Mouse (Mus musculus) heart, adult 9 months (tissue): ENCODE results near the gene Mtg1.
"Not testable (repeated sequence)": the region's sequence is repeated elsewhere in the genome, so short reads cannot be mapped to it uniquely, and the experiment has no call there.

ENCODE experiments used
- DNase-seq, 2 experiments: peaks; one replicate each; pipeline ENCODE4 v3.0.0; 2022; ENCODE audit warnings: low spot score in 2 of 2

Mtg1 gene

DNA sequence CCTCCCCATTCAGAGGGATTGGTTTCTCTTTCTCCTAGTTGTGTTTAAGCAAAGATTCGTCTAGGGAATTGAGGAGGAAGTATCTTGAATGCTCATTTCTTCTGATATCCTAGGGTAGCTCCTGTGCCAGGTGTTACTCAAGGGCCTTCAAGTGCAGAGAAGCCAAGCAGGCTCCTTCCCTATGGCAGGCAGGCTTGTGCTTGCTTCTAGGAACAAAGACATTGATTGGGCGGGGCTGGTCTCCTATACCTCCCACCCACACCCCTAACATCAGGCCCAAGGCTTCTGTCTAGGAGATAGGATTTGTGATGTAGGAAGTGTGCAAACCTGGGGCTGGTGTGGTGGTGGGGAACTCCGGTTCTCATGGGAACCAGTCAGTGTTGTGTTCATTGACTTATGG is 10.4 kb upstream of the Mtg1 start:
- no peak for DNase-seq

DNA sequence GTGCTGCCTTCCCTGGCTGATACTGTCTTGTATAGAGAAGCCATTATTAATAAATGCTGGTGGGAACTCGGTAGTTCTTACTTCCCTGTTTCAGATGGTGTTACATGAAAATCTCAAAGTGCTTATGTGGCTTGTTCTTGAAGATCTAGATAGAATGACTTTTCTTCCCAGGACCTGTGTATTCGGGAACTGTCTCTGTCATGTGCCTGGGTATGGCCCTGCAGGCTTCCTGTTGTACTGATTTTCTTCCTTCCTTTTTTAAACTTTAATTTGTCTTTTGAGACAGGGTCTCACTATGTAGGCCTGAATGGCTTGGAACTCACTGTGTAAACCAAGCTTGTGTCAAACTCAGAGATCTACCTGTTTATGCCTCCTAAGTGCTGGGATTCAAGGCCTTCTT is 9.5 kb upstream of the Mtg1 start:
- DNase-seq: peak in 1 of 2 experiments; percentile 31

DNA sequence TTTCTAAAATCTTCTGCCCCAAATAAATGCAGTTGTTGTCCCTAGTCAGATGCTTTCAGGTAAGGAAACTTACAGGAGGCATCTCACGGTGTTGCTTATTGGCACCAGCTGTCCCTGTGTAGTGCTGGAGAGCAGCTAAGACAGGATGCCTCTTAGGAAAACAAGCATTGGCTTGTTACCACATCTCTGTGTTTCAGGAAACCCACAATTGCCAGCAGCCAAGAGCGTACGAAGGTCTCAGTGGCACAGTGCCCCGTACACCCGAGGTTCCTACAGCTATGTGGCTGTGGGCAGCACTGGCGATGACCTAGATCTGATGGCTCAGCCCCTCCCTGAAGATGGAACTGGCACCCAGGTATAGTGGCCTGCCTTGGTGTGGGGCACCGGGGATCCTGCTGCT is 5.2 kb upstream of the Mtg1 start:
- DNase-seq: not testable (repeated sequence)

DNA sequence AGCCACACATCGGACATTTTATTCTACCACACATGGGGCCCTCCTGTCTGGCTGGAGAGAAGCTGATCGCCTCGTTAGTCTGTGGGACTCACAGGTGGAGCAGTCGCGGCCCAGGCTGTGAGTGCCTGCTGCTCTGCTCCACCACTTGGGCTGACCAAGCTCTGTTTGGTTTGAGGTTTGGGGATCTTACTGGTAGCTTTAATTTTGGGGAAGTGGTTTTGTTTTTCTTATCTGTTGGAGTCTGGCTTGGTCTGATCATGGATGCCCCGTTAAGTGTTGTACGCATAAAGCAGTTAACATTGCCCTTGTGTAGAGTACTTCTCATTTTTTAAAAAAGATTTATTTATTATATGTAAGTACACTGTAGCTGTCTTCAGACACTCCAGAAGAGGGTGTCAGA is 3.3 kb upstream of the Mtg1 start:
- DNase-seq: not testable (repeated sequence)

DNA sequence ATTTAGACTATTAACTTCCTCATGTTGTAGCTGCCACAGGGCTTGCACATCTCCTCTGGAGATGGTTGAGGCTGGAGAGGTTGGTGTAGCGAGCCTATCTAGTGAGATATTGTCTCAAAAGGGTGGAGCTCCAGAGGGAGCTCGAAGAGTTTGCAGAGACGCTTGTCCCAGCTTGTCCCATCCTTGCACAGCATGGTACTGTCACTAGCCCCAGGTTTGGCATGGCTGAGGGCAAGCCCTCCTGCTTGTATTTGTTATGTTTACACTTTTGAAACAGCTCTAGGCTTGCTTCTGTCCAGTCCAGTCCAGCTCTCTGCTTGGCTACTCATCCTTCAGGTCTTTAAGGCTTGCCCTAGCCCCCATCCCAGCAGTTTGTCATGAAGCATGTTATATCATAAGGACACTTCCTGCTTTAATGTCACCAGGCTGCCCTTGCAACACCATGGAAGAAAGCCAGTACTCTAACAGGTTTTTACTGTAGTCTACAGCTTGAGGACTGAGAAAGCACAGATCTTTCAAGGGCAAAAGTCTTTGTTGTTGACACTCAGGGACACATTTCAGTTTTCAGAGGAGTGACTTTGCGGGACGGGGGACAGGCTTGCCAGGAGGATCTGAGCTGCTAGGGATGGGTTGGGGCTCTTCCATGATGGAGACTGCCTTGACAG is 2.1 kb upstream of the Mtg1 start:
- no peak for DNase-seq

DNA sequence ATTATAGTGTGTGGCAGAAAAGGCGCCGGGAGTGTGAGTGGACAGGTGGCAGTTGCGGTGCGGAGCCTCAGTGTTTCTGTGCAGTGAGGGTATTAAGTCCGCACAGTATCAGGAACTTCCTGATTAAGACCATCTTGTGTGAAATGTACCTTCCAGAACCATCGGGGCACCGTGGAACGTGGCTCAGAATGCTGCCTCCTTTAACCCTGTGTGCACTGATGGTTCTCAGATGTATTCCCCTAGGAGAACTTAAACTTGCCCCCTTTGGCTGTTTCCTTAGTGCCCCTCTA is 602 bp downstream of the Mtg1 start:
- no peak for DNase-seq

DNA sequence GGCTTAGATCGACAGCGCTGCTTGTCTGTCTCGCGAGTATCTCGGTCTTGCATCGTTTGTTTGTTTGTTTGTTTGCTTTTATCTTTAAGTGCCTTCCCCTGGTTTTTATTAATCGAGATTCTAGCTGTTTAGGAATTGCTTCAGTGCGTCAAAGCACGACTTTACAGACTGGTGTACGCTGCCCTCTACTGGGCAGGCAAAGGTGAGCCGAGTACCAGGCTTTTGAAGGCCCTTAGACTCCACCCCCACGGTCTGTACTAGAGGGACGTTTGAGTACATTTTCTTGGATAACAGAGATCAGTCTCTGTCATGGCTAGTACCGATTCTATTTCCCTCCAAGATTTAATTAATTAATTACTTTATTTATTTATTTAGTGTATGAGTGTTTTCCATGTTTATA is 4.0 kb downstream of the Mtg1 start:
- DNase-seq: peak in 1 of 2 experiments; percentile 56

DNA sequence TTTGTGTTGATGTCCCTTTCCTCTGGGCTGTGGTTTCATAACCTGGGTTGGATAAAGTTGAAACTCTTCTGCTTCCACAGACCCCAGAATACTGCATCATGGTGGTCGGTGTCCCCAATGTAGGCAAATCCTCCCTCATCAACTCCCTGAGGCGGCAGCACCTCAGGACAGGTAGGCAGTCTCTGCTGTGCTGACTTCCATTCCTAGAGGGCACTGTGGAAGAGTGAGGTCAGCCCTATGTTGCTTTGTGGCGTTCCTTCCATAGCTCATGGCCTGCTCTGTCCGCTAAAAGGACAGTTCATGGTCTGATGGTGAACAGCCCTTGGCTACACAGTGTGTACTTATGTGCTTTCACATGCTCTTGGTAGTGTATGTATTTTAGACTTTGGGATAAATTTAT is 7.2 kb downstream of the Mtg1 start:
- DNase-seq: no peak

DNA sequence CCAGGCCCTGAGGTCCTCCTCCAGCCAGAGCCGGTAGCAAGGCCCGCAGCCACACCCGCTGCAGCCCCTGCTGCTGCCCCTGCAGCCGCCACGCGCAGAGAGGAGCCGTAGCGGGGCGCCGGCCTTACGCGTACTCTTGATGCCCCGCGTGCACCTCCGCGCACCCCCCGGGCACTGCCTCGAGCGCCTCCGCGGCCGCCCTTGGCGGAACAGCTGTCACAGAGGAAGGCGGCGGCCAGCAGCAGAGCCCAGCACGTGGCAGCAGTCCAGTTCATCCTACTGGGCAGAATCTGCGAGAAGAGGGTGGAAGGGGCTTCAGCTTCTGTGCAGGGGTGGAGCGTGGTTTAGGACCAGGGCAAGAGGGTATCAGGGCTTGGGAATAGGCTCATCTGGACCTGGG is 16.0 kb downstream of the Mtg1 start:
- no peak for DNase-seq

DNA sequence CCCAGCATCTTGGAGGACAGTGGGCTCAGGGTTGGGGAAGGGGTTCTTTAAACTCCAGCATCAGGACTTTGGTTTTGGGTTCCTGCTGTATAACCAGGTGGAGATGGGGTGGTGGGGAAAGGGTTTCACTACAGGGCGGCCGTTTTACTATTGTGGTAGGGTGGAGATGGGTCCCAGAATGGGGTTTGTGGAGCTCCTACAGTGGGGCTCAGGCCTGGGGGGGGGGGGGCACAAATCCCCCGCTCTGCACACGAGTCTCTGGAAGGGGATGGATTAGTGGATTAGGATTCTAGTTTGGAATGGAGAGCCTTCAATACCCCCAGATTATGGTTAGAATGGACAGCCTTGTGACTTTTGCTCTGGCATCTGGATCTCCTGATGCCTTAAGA is 16.5 kb downstream of the Mtg1 start:
- DNase-seq: no peak

DNA sequence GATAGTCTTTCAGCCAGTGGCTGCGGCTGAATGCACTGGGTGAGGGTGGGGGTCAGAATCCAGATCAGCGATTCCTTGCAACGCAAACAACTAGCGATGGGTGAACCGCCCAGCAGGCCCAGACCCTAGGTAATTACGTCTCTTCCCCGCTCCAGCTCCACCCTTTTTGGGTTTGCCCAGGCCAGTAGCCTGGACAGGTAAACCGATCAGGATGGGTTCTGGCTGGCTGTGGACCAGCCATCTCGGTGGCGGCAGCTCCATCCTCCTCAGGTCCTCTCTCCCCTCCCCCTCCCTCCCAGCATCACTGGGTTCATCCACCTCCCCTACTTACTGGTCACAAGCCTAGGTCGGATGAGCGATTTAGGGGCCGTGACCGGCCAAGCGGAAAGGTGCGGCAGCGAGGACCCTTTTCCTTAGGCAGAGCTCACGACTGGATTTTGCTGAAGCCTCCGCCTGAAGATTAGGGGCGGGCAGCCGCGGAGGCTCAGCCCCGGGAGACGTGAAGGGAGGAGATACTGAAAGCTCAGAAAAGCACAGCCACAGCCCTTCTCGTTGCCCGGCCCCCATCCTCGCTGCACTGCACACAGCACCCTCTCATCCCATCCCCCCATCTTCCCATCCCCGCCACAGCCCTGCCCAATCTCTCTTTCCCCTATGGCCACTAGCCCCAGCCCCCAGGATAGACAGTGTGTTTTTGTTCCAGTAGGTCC is 17.0 kb downstream of the Mtg1 start, which contains the start of gene Sprn:
Sprn (minus strand) TSS at position 660 of the 710 bp plus-strand sequence.
- no peak for DNase-seq

DNA sequence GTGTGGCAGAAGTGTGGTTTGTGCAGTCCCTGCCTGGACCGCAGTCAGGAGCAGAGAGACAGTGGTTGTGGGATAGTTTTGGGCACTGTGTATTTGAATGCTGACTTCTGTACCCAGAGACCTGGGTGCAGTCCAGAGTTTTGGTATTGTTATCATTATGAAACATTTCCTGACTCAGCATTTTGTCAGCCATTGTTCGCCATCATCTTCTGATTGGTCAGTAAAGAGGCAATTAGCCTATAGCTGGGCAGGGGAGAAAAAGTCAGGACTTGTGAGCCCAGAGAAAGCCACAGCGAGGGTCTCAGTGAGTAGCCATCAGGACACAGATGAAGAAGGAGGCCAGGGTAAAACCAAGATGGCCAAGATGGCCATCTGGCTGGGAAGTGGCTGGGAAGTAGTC is 23.0 kb downstream of the Mtg1 start:
- DNase-seq: no peak

DNA sequence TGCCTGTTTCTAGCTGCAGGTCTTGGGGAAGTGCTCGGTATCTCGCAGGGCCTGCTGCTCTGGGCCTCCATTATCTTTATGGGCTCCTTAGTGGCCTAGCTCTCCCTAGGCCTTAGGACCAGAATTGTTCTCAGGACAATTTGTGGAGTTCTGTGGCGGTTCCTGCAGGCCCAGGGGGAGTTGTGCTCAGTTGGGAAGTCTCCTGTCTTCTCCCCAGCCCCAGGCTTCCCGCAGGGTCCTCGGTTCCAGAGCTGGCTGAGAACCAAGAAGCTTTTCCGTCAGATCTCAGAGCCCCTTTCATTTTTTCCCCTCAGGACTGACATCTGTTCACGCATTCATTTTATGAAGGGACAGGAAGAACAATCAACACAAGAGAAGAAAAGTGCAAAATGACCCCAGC is 27.3 kb downstream of the Mtg1 start, which contains the start of gene Olfr522:
Olfr522 (minus strand) TSS at position 101 of the 400 bp plus-strand sequence.
- DNase-seq: no peak

DNA sequence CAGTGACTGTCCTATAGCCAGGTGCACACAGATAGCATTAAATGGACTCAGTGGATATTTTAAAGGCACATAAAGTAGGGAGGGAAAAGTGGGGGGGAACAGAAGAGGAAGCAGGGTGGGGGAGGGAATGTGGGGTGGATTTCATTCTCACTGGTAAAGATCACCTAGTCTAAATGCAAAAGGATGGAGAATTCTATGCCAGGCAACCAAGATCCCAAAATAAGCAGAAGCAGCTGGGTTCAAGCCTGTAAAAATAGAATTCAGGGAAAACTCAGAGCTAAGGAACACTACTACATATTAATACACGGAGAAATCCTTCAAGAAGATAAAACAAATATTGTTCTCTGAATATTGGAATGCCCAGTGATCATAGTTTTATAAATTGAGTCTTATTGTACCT is 30.6 kb downstream of the Mtg1 start:
- no peak for DNase-seq

DNA sequence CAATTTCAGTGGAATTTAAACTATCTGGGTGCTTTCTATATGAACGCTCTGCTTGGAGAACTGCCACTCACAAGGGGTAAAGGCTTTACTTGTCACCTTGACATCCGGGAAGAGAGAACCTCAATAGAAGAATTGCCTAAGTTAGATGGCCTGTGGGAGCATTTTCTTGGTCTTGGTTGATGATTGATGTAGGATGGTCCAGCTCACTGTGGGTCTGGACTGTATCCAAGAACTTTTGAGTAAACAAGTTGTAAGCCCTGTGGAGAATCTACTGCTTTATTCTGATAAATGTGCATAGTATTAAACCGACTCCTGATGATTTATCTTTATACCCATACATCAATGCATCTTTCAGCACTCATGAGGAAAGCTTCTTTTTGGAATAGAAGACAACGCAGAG is 32.0 kb downstream of the Mtg1 start:
- DNase-seq: no peak

DNA sequence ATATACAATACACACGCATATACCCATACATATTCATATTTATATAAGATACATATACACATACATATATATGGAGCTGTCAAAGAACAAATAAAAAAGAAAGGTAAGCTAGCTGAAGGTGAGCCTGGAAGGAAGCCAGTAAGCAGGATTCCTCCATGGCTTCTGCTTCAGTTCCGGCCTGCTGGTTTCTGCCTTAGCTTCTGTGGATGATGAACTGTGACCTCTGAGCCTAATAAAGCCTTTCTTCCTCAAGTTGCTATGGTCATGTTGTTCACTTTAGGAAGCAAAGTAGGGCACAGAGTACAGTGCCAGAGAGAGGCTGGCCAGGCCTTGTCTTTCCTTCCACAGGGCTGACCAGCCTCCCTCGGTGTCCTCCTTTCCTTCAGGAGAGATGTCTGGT is 33.5 kb downstream of the Mtg1 start:
- no peak for DNase-seq

DNA sequence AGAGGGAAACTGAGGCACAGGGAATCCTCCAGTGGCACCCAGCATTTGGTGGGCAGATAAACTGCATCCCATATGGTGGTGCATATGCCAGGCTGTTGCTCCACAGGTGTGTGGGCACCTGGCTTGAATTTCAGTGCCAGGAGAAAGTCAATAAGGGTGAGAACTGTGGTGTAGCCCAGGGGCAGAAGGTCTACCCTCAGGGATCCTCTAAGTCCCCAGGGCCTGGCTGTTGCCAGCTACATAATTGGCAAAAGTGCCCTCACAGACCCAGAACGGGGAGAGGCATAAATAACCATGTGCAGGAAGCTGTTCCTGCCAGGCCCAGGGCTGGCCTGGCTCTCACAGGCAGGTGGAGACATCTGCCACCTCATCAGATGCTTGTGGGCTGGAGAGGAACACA is 35.6 kb downstream of the Mtg1 start, which contains the start of gene Olfr523:
Olfr523 (plus strand) TSS at position 282 of the 400 bp plus-strand sequence.
- no peak for DNase-seq

DNA sequence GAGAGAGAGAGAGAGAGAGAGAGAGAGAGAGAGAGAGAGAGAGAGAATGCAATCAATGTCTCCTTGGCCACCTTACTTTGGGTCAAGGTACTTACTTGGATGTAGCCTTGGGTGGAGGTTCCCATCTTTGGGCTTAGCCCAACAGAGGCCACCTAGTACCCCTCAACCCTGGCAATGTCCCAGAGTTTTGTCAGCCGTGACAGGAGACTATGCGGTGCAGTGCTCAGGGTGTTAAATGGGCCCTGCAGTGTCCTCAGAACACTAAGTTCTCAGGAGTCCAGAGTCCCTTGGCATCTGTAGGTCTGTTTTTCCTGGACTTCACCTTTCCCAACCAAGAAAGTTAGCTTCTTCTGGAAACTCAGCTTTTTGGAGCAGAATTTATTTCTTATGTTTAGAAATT is 41.8 kb downstream of the Mtg1 start:
- no peak for DNase-seq

DNA sequence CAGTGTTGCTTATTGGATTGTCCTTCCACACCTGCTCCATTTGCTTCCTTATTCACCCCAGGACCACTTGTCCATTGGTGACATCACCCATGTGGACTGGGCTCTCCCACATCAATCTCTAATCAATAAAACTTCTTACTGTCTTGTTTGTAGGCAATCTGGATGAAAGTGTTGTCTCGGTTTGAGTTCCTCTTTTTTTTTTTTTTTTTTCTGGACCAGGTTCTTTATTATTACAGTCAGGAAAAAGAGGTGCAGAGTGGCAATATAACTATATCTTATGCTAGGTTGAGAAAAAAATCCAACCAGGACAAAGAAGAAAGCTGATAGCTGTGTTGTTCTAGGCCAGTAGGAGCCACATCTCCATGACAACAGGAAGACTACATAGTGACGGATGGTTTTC is 43.3 kb downstream of the Mtg1 start:
- DNase-seq: no peak

DNA sequence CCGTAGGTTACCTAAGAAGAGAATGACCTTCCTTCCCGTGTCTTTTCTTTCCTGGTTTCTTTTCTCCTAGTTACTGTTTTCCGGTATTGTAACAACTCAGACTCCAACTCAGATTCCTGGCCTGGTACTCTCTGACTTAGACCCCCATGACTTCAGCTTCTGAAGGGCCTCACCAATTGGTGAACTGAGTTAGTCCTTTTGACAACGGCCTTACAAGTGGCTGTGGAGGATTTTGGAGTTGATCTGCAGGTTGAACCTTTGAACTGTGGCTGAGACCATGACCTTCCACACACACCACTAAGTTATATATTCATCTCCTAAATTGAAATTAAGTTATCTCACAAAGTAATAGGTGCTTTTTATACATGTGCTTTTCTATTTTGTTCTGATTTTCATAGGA is 46.8 kb downstream of the Mtg1 start:
- DNase-seq: no peak

DNA sequence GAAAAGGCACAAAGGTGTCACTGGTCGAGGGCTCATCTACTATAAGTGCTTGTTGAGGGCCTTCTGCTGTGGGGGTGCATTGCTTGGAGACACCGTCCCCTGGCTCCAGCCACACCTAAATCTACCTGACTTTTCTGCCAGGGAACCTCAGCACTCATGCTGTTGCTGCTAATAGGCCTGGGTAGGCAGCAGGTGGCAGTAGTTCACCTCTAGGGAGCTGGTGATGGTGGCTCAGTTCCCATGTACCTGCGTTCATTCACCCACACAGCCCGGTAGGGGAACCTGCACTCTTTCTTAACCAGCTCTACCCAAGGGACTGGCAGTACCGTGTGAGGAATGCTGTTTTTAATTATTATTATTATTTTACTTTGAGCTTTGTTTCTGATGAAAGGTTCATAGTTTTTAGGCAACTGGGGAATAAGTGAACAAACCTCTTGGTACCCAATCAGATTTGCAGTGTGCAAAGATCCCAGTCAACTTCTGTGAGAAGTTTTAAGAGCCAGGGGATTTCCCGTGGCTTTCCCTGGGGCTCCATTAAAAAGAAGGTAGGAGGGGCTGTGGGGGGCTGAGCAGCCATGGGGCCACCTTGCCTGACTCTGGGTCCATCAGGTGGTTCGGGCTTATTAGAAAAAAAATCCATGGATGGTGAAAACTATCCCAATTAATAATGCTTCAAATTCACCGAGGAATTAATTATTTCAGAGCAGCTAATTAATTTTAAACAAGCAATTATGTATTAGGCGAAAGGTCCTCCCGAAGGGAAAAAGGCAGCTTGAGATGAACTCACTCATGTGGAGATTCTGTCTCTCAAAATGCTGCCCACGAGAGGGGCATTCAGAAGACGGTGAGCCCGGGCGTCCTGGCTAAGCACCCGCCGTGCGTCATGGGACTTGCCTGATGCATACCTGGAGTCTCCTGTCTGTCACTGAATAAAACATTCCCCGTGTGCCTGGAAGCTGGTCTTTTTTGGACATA is 49.6 kb downstream of the Mtg1 start:
- DNase-seq: no peak

DNA sequence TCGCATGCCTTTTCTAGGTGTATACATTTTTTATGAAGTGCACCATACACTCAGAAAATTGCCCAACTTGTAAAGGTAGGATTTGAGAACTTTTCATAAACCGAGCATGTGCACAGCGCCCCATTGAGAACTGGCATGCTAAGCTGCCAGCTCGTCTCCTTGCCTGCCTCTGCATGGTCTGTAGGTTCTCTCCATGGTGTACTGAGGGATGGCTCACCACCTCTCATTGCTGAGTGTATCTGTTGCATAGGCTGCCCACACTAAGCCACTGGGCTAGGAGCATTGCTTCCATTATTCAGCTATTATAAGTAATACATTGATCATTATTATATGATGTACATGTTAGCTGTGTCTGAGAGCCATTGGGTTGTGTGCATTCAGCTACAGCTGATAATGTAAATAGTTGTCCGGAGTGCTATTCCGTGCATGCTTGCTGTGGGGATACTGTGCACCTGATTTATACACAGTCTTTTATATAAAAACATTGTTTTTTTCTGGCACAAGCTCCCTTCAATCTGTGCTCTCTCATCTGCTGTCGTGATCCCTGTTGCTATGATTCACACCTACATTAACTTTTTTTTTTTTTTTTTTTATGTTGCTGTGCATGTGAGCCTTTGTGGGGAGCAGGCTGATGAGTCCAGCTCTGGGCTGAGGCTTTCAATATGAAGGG is 50.5 kb downstream of the Mtg1 start:
- DNase-seq: no peak
